Mouse (Mus musculus) ES-E14 (cell line): ENCODE data around the gene Myom3. TPM values are rescaled to one million over a fixed set of nuclear protein-coding genes. Genes with fewer than 3 reads are reported as not detected.

Experiments
- DNase-seq: peaks from one replicate; pipeline ENCODE4 v3.0.0-alpha.2; 2013; ENCODE audit warnings: low read depth, low spot score
- H3K27ac ChIP-seq: 2 replicates; pipeline ENCODE4 v1.5.1; 2012; ENCODE audit warnings: low read depth, mild to moderate bottlenecking, low read length, moderate library complexity, mixed read lengths; ENCODE audit not compliant: poor library complexity, insufficient read depth, severe bottlenecking
- H3K36me3 ChIP-seq: 2 replicates; pipeline ENCODE4 v1.6.1; 2012; ENCODE audit warnings: mild to moderate bottlenecking, low read length, moderate library complexity, mixed read lengths; ENCODE audit not compliant: control insufficient read depth, poor library complexity, insufficient read depth, severe bottlenecking
- H3K4me1 ChIP-seq, 2 experiments: fragments of 150-350 bp in 1 of 2; sonication (generic) in 1 of 2; 2 replicates each; pipeline ENCODE4 v1.6.1; 2012; ENCODE audit warnings: low read length in 2 of 2, mild to moderate bottlenecking in 1 of 2, mixed read lengths in 1 of 2; ENCODE audit not compliant: control insufficient read depth in 2 of 2, insufficient read depth in 2 of 2, poor library complexity in 1 of 2
- H3K4me3 ChIP-seq, 2 experiments: fragments of 150-350 bp in 1 of 2; sonication (generic) in 1 of 2; 2 replicates each; pipeline ENCODE4 v1.5.1; 2012; ENCODE audit warnings: low read length in 2 of 2, low read depth in 1 of 2, mild to moderate bottlenecking in 1 of 2, mixed read lengths in 1 of 2; ENCODE audit not compliant: insufficient read depth in 1 of 2, poor library complexity in 1 of 2, severe bottlenecking in 1 of 2
- H3K9ac ChIP-seq: 2 replicates; pipeline ENCODE4 v1.6.1; 2012; ENCODE audit warnings: low read depth, mild to moderate bottlenecking, low read length, mixed read lengths; ENCODE audit not compliant: poor library complexity, insufficient read depth, severe bottlenecking
- H3K9me3 ChIP-seq: fragments of 150-350 bp; sonication (generic); 2 replicates; pipeline ENCODE4 v1.6.1; 2012; ENCODE audit warnings: low read depth, mild to moderate bottlenecking, low read length; ENCODE audit not compliant: control insufficient read depth, insufficient read depth
- CHD2 ChIP-seq: IDR thresholded peaks from 2 replicates; pipeline ENCODE4 v1.6.1; 2014; ENCODE audit warnings: mild to moderate bottlenecking, low read depth, low read length, inconsistent platforms
- HCFC1 ChIP-seq: IDR thresholded peaks from 2 replicates; pipeline ENCODE4 v1.6.1; 2012; ENCODE audit warnings: low read length, inconsistent platforms, borderline replicate concordance; ENCODE audit not compliant: insufficient read depth
- MAFK ChIP-seq: IDR thresholded peaks from 2 replicates; pipeline ENCODE4 v1.6.1; 2014; ENCODE audit warnings: mild to moderate bottlenecking, low read depth, low read length, inconsistent platforms; ENCODE audit not compliant: insufficient read depth
- ZC3H11A ChIP-seq: IDR thresholded peaks from 2 replicates; pipeline ENCODE4 v1.6.1; 2012; ENCODE audit warnings: low read depth, mild to moderate bottlenecking, inconsistent platforms, low read length, borderline replicate concordance
- ZNF384 ChIP-seq: IDR thresholded peaks from 2 replicates; pipeline ENCODE4 v1.6.1; 2012; ENCODE audit warnings: low read depth, low read length, inconsistent platforms
- in situ Hi-C, 2 experiments: fragments of 600-800 bp; cut with MboI; formaldehyde crosslinking; loops; one replicate each; pipeline ENCODE4 v1.15.1; 2025; ENCODE audit warnings: low sequenced_read_pairs in 2 of 2, inconsistent platforms in 1 of 2; ENCODE audit not compliant: unreplicated experiment in 2 of 2
- total RNA-seq: library from RNA; depleted of rRNA; stranded (reverse); fragments of 300-350 nt; gene quantifications from 2 replicates; pipeline ENCODE4 v1.2.3, GENCODE M21; 2012

Gene Myom3
- total RNA-seq, 1 experiment: 0.85 TPM

DNA sequence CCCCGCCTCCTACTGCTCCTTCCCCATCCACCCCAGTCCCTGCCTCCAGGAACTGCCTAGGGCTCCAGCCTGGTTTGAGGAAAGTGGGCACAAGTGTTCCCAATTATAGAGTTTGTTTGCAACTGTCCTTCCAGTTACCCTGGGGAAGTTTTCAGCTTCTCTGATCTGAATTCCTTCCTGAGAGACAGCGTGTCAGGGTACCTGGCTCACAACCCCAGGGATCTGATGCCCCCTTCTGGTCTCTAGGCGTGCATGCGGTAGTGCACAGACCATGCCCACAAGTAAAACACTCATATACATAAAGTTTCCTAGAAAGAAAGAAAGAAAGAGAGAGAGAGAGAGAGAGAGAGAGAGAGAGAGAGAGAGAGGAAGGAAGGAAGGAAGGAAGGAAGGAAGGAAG, 1.2 kb upstream of the Myom3 start:
- Histone ChIP-seq H3K4me1 (peaks cover 3 to 12% of the 10 kb centered on the region in 2 experiments; a peak in 3 of 4 replicates), H3K27ac (no peak overlapping the region), H3K4me3 (no peak overlapping the region), H3K9me3 (no peaks in the 10 kb centered on the region), H3K36me3 (no peaks in the 10 kb centered on the region), H3K9ac (no peak overlapping the region)
- in situ Hi-C loops: no loop called here
- DNase-seq: peak; percentile 13
- no peak for TF ChIP-seq HCFC1
- no peak for TF ChIP-seq MAFK

GRCm38 (mm10) chr4:135758825-135759224, 690 bp upstream of the Myom3 start:
- DNase-seq: no peak
- Histone ChIP-seq H3K27ac (no peak overlapping the region), H3K4me3 (no peak overlapping the region), H3K9me3 (no peaks in the 10 kb centered on the region), H3K4me1 (peaks cover 3 to 12% of the 10 kb centered on the region in 2 experiments; a peak in 3 of 4 replicates), H3K9ac (no peak overlapping the region), H3K36me3 (no peaks in the 10 kb centered on the region)
- in situ Hi-C loops: no loop called here
- no peak for TF ChIP-seq MAFK
- no peak for TF ChIP-seq ZC3H11A

- Histone ChIP-seq H3K9ac (no peak overlapping the region), H3K9me3 (no peaks in the 10 kb centered on the region), H3K27ac (no peak overlapping the region), H3K36me3 (no peaks in the 10 kb centered on the region), H3K4me3 (no peak overlapping the region), H3K4me1 (peaks cover 9 to 12% of the 10 kb centered on the region in 2 experiments; a peak in 3 of 4 replicates)
- DNase-seq: no peak
- in situ Hi-C loops: no loop called here
- TF ChIP-seq MAFK: no peak
- TF ChIP-seq ZC3H11A: no peak
- no peak for TF ChIP-seq ZNF384
- TF ChIP-seq CHD2: no peak
- no peak for TF ChIP-seq HCFC1
These were observed 1.5 kb downstream of the Myom3 start for GRCm38 (mm10) chr4:135761048-135761447.

DNA sequence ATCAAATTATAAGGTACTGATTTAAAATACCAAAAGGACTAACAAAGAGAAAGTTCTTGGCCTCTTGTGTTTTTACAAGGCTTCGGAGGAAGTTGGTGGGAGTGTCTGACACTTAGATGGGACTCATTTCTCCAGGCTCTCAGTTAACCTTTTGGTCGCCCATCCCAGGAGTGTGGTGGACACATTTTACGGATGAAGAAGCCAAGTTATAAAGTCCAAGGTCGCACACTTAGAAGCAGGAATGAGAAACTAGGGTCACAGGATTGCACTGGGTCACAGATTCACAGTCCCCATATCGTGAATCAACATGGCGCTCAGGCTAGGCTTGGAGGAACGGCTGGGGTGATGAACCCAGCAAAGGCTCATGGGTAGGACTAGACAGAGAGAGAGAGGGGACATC, 2.1 kb downstream of the Myom3 start:
- no peak for TF ChIP-seq ZNF384
- no peak for TF ChIP-seq MAFK
- TF ChIP-seq HCFC1: no peak
- TF ChIP-seq ZC3H11A: no peak
- no peak for TF ChIP-seq CHD2
- H3K36me3 ChIP-seq: no peaks in the 10 kb centered on the region
- peak overlapping the region in 1 of 2 experiments; percentile 33; a peak in 2 of 4 replicates for H3K4me3 ChIP-seq
- in situ Hi-C loops: no loop called here
- H3K9me3 ChIP-seq: no peaks in the 10 kb centered on the region
- no peak overlapping the region for H3K9ac ChIP-seq
- H3K4me1 ChIP-seq: peaks cover 9 to 12% of the 10 kb centered on the region in 2 experiments; a peak in 3 of 4 replicates
- H3K27ac ChIP-seq: no peak overlapping the region
- no peak for DNase-seq

- Histone ChIP-seq H3K4me1 (peaks cover 9 to 12% of the 10 kb centered on the region in 2 experiments; a peak in 3 of 4 replicates), H3K4me3 (peak overlapping the region; percentile 30 to 72; a peak in 3 of 4 replicates), H3K9me3 (no peaks in the 10 kb centered on the region), H3K9ac (no peak overlapping the region), H3K27ac (no peak overlapping the region), H3K36me3 (no peaks in the 10 kb centered on the region)
- in situ Hi-C loops: no loop called here
- DNase-seq: peak; percentile 75
- TF ChIP-seq HCFC1 (0 out of 2 replicates have a peak, but pooled peaks have one; percentile 24), ZNF384 (peak; percentile 63), MAFK (no peak), ZC3H11A (no peak), CHD2 (no peak)
These were observed 2.9 kb downstream of the Myom3 start for GRCm38 (mm10) chr4:135762251-135762906.
